Mouse (Mus musculus) limb, embryonic 13.5 days (tissue): ENCODE results near the gene Pfkl. TPM values are rescaled to one million over a fixed set of nuclear protein-coding genes. Genes with fewer than 3 reads are reported as not detected.

Experiments
- ATAC-seq: fragments of 200-750 bp; cut with Nextera tagmentation; 2 replicates; pipeline ENCODE4 v1.8.0; 2017; ENCODE audit warnings: low read depth, moderate number of reproducible peaks, moderate TSS enrichment; ENCODE audit not compliant: low FRiP score
- H3K27ac ChIP-seq: fragments of 300-500 bp; sonication (generic); 2 replicates; pipeline ENCODE4 v1.5.1; 2015; ENCODE audit warnings: inconsistent platforms, mild to moderate bottlenecking, moderate library complexity
- H3K27me3 ChIP-seq: fragments of 300-500 bp; sonication (generic); 2 replicates; pipeline ENCODE4 v1.6.1; 2015; ENCODE audit warnings: mild to moderate bottlenecking, inconsistent platforms
- H3K36me3 ChIP-seq: fragments of 300-500 bp; sonication (generic); 2 replicates; pipeline ENCODE4 v1.6.1; 2015; ENCODE audit warnings: inconsistent platforms, mild to moderate bottlenecking, moderate library complexity
- H3K4me1 ChIP-seq: fragments of 300-500 bp; sonication (generic); 2 replicates; pipeline ENCODE4 v1.6.1; 2015; ENCODE audit warnings: inconsistent platforms
- H3K4me2 ChIP-seq: fragments of 300-500 bp; sonication (generic); replicated peaks from 2 replicates; pipeline ENCODE4 v1.6.1; 2015; ENCODE audit warnings: inconsistent platforms, mild to moderate bottlenecking, moderate library complexity
- H3K4me3 ChIP-seq: fragments of 300-500 bp; sonication (generic); 2 replicates; pipeline ENCODE4 v1.5.1; 2015; ENCODE audit warnings: moderate library complexity, mild to moderate bottlenecking, inconsistent platforms
- H3K9ac ChIP-seq: fragments of 300-500 bp; sonication (generic); 2 replicates; pipeline ENCODE4 v1.6.1; 2015; ENCODE audit warnings: mild to moderate bottlenecking, inconsistent platforms
- H3K9me3 ChIP-seq: fragments of 300-500 bp; sonication (generic); 2 replicates; pipeline ENCODE4 v1.6.1; 2016; ENCODE audit warnings: inconsistent platforms
- WGBS: fragments of 180-500 bp; shearing (Covaris S2); methylation state at CpG from one replicate; pipeline ENCODE4 v1.1.7; 2015; 5-methylcytosine and 5-hydroxymethylcytosine counted together
- polyA plus RNA-seq: library from polyadenylated mRNA; unstranded; fragments of >200 nt; fragmentation: Nextera tagmentation; extraction: Ambion mirVana; gene quantifications from 2 replicates; pipeline ENCODE4 v1.2.1, GENCODE M21; 2015

Pfkl gene
- 158 and 160 TPM in 2 replicates for polyA plus RNA-seq

DNA sequence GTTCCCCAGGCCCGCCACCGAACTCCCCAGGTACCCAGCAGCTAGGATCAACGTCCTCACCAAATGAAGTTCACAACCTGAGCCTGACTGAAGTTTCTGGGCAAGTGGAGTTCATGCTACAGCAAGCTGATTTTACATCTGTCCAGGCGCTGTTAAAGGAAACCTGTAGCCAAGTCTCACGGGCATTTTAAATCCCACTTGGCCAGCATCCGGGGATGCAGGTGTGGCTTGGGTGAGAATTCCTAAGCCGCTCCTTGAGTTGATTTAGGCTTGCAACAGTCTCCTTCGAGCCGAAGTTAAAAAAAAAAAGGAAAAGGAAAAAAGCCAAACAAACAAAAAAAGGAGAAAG is at the start of gene Pfkl:
Pfkl (minus strand) TSS at position 139 of the 349 bp plus-strand sequence.
- H3K4me1 ChIP-seq, result peaks cover 39% of the 10 kb centered on the region
- ATAC-seq, result peak; percentile 17; the same call in 1 of the 2 replicates
- peaks cover 6% of the 10 kb centered on the region; the same call in 1 of the 2 replicates for H3K9me3 ChIP-seq
- H3K36me3 ChIP-seq, result peaks cover 11% of the 10 kb centered on the region; the same call in 1 of the 2 replicates
- H3K9ac ChIP-seq, result peak within 1 kb of the TSS; percentile 82
- peak within 1 kb of the TSS; percentile 96 for H3K27ac ChIP-seq
- peak within 1 kb of the TSS; percentile 65 for H3K4me3 ChIP-seq
- WGBS, result under 1% methylated on average over 9 of the region's 9 CpGs
- H3K27me3 ChIP-seq, result no peaks in the 10 kb centered on the region
- H3K4me2 ChIP-seq, result peak within 1 kb of the TSS; percentile 93

- Histone ChIP-seq H3K9me3 (no peaks in the 10 kb centered on the region), H3K36me3 (no peaks in the 10 kb centered on the region), H3K4me2 (no peak overlapping the region), H3K9ac (no peak overlapping the region), H3K27ac (no peak overlapping the region), H3K4me1 (no peaks in the 10 kb centered on the region), H3K27me3 (no peaks in the 10 kb centered on the region), H3K4me3 (no peak overlapping the region)
- no peak for ATAC-seq
- WGBS, result 88% methylated on average over 8 of the region's 8 CpGs
These were observed 47.2 kb upstream of the Pfkl start for GRCm38 (mm10) chr10:78057056-78057455.

DNA sequence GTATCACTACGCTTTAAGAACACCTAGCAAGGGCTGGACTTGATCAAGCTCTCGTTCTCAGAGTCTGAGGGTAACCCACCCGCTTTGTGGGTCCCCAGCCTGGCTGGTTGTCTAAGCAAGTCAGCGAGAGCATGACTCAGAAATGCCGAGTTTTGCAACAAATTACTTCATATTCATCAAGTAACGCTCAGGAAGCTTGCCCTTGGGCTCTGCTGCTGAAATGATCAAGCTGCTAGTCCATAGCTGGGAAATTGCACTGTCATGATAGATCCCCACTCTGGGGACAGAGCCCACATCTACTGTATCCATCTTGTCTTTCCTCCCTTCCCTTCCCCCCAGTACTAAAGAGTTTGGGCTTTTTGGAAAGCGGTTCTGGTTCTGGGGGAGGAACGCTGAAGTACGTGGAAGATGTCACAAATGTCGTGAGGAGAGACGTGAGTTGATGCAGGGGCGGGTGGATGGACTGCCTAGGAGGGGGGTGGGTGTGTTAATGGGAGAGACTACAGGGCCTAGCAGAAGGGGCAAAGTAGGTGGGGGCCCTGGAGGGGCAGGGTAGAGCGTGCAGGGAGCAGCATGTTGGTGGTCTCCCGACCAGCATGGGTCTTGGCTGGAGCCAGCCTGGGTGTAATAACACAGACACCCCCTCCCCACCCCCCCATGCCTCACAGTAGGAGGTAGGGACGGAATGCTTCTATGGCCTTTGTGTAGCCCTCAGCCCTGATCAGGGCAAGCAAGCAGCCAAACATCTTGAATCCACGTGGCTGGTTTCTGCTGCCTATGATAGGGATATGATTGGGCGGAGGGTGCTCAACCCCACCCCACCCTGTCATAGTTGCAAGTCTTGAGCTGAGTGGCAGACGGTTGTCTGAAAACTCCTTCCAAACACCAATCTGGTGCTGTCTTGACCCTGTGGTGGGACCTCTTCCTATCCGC is 45.0 kb upstream of the Pfkl start:
- Histone ChIP-seq H3K27ac (no peak overlapping the region), H3K9ac (no peak overlapping the region), H3K4me3 (no peak overlapping the region), H3K36me3 (no peaks in the 10 kb centered on the region), H3K27me3 (no peaks in the 10 kb centered on the region), H3K4me1 (no peaks in the 10 kb centered on the region), H3K9me3 (no peaks in the 10 kb centered on the region), H3K4me2 (no peak overlapping the region)
- no peak for ATAC-seq
- WGBS, result 63% methylated on average over 19 of the region's 19 CpGs

DNA sequence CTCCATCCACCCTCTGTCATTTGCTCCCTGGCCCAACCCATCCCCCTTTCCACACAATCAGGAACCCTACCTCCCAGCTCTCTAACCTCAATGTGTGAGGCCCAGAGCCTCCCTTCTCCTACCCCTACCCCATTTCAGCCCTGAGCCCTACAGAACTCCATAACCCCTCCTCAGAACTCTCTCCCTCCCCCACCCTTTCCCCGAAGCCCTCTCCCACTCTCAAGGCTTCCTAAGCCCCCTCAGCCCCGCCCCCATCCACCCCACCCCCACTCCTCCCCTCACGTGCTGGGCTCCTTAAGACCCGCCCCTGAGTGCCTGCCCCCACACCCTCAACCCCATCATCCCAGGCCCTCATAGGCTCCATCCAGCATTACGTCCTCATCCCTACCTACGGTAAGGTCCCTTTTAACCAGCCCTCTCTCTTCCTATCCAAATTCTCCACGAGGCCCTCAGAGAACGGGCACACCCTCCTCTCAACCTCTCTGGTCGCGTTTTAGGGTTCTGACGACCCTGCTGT is 39.7 kb upstream of the Pfkl start:
- no peak overlapping the region for H3K9ac ChIP-seq
- no peaks in the 10 kb centered on the region for H3K9me3 ChIP-seq
- H3K4me2 ChIP-seq, result no peak overlapping the region
- no peak for ATAC-seq
- no peak overlapping the region for H3K27ac ChIP-seq
- no peaks in the 10 kb centered on the region for H3K36me3 ChIP-seq
- no peaks in the 10 kb centered on the region for H3K4me1 ChIP-seq
- 53% methylated on average over 10 of the region's 11 CpGs for WGBS
- H3K4me3 ChIP-seq, result no peak overlapping the region
- no peaks in the 10 kb centered on the region for H3K27me3 ChIP-seq

DNA sequence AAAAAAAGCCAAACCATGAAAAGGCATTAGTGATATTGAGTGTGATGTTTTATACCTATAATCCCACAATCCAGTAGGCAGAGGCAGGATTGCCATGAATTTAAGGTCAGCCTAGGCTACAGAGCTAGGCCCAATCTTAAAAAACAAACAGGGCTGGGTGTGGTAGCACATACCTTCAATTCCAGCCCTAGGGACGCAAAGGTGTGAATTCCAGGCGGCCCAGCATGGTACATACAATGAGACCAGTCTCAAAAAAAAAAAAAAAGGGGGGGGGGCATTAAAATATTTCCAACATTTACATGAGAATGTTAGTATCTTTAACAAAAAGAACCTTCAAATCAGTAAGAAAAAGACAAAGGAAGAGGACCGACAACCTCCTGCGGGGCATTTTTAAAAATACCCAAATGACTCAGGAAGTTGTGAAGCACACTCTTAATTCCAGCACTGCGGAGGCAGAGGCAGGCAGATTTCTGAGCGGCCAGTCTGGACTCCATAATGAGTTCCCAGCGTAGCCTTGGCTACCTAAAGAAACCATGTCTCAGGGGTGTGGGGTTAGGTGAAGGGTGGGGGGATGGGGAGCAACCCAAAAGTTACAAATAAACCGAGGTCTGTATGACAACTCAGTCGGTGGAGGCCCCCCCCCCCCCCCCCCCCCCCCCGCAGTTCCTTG is 38.3 kb upstream of the Pfkl start:
- no peak overlapping the region for H3K9ac ChIP-seq
- no peak overlapping the region for H3K4me2 ChIP-seq
- WGBS, result 84% methylated on average over 9 of the region's 10 CpGs
- no peaks in the 10 kb centered on the region for H3K36me3 ChIP-seq
- H3K27me3 ChIP-seq, result no peaks in the 10 kb centered on the region
- H3K27ac ChIP-seq, result no peak overlapping the region
- H3K4me3 ChIP-seq, result no peak overlapping the region
- ATAC-seq, result no peak
- H3K9me3 ChIP-seq, result no peaks in the 10 kb centered on the region
- H3K4me1 ChIP-seq, result peaks cover 8% of the 10 kb centered on the region

- Histone ChIP-seq H3K9me3 (no peaks in the 10 kb centered on the region), H3K27ac (no peak overlapping the region), H3K4me1 (peaks cover 16% of the 10 kb centered on the region), H3K4me2 (no peak overlapping the region), H3K9ac (no peak overlapping the region), H3K27me3 (peaks cover 11% of the 10 kb centered on the region; the same call in 1 of the 2 replicates), H3K36me3 (no peaks in the 10 kb centered on the region), H3K4me3 (no peak overlapping the region)
- 80% methylated on average over 4 of the region's 4 CpGs for WGBS
- ATAC-seq, result no peak
These were observed 36.5 kb upstream of the Pfkl start for GRCm38 (mm10) chr10:78046388-78046787.

DNA sequence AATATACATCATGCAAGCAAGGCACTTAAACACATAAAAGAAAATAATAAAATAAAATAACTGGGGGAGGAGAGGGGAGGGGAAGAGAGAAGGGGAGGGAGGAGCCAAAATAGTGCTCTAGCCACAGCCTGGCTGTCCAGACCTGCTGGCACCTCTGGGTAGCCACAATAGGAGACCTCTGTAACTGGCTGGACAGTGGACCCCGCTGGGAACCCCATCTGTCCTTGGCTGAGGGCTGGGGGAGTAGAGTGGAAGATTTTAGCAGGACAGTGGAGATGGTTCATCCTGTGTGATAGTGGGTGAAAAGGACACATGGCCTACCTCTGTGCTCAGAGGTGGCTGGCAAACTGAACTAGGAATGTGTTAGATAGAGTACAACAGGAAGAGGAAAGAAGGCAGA is 34.6 kb upstream of the Pfkl start:
- 68% methylated on average over 1 of the region's 1 CpGs for WGBS

GRCm38 (mm10) chr10:78043406-78043836 is 33.5 kb upstream of the Pfkl start, which contains the start of gene Aire:
Gene Aire, minus strand, starts transcription at chr10:78043610.
- ATAC-seq, result 0 out of 2 replicates have a peak, but pooled peaks have one; percentile 45
- Histone ChIP-seq H3K27ac (no peak within 1 kb of the TSS), H3K9ac (no peak within 1 kb of the TSS), H3K4me1 (peaks cover 16% of the 10 kb centered on the region), H3K36me3 (no peaks in the 10 kb centered on the region), H3K9me3 (no peaks in the 10 kb centered on the region), H3K4me3 (peak within 1 kb of the TSS; percentile 24), H3K27me3 (peaks cover 11% of the 10 kb centered on the region; the same call in 1 of the 2 replicates), H3K4me2 (peak within 1 kb of the TSS; percentile 57)
- 2% methylated on average over 27 of the region's 27 CpGs for WGBS

More for the DNA sequence above, 34.6 kb upstream of the Pfkl start:
- H3K9me3 ChIP-seq, result no peaks in the 10 kb centered on the region
- no peaks in the 10 kb centered on the region for H3K36me3 ChIP-seq
- H3K9ac ChIP-seq, result no peak overlapping the region
- no peak overlapping the region for H3K4me2 ChIP-seq
- H3K4me3 ChIP-seq, result no peak overlapping the region
- H3K27me3 ChIP-seq, result peaks cover 11% of the 10 kb centered on the region; the same call in 1 of the 2 replicates
- H3K4me1 ChIP-seq, result peaks cover 16% of the 10 kb centered on the region
- no peak for ATAC-seq
- H3K27ac ChIP-seq, result no peak overlapping the region

DNA sequence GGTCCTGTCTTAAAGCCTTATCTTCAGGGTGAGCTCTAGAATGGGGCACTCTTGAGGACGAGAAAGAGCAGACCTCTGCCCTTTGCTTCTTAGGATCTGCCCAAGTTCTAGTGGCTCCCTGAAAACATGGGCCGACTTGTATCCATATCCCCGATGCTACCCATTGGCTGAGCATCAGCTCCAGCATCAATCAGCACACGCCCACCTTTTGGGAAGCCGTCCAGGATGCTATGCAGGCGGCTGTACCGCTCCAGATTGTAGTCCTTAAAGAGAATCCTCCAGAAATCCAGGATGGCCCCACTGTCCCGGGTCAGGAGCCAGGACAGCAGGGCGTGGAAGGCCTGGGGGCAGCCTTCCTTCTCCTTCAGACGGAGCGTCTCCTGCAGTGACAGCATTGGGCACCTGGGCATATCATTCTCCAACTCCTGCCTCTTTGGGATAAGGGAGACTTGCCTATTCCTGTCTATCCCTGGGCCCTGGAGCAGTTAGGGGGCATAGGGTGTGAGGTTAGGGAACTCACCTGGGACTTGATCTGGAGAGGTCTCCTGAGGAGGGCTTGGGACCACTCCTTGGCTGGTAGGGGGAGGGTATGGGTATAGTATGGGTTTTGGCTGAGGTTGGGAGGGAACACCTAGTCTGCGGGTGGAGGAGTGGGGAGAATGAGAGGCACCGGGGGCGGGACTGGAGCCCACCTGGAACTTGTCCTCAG is 33.0 kb upstream of the Pfkl start:
- no peak overlapping the region for H3K27ac ChIP-seq
- H3K9ac ChIP-seq, result no peak overlapping the region
- no peaks in the 10 kb centered on the region for H3K9me3 ChIP-seq
- H3K27me3 ChIP-seq, result peaks cover 11% of the 10 kb centered on the region; the same call in 1 of the 2 replicates
- peak overlapping the region; percentile 24 for H3K4me3 ChIP-seq
- no peak for ATAC-seq
- peaks cover 16% of the 10 kb centered on the region for H3K4me1 ChIP-seq
- H3K4me2 ChIP-seq, result peak overlapping the region; percentile 57
- H3K36me3 ChIP-seq, result no peaks in the 10 kb centered on the region
- WGBS, result 51% methylated on average over 14 of the region's 14 CpGs

DNA sequence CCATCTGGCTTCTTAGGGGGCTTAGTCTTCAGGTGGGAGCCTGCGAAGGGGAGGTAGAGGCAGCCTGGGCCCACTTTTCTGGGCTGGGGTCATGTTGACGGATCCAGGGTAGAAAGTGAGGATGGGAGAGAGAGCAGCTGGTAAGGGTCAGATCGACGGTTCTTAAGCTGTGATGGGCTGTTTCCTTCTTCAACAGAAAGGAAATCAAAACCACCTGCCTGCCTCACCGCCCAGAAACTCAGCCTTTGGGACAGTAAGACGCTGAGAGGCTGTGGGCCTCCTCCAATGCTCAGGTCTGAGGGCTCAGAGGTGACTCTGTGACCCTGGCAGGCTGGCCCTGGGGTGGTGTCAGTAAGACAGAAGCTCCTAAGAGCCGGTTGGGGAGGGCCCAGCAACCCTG is 32.2 kb upstream of the Pfkl start:
- ATAC-seq, result no peak
- Histone ChIP-seq H3K27me3 (peaks cover 11% of the 10 kb centered on the region; the same call in 1 of the 2 replicates), H3K9me3 (no peaks in the 10 kb centered on the region), H3K27ac (no peak overlapping the region), H3K4me1 (peaks cover 16% of the 10 kb centered on the region), H3K36me3 (no peaks in the 10 kb centered on the region), H3K9ac (no peak overlapping the region), H3K4me3 (no peak overlapping the region), H3K4me2 (no peak overlapping the region)
- 40% methylated on average over 7 of the region's 7 CpGs for WGBS

DNA sequence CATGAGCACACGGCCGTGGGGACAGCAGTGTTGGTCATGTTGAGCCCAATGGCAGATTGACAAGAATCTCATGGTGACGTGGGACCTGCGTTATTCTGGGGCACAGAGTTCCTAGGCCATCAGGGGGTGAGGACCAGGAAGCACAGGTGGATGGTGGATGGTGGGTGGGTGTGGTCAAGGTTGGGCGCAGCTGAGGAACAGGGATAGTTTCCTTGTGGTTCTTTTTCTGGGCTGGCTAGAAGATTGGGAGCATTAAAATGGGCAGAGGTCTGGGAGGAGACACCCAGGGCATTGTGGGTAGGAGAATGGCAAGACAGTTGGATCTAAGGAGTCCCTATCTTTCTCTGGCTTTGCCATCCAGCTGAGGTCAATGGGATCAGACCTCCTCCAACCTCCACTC is 31.8 kb upstream of the Pfkl start, which contains the start of gene Dnmt3l:
Dnmt3l (plus strand) TSS at position 301 of the 400 bp plus-strand sequence.
- 95% methylated on average over 5 of the region's 5 CpGs for WGBS
- Histone ChIP-seq H3K27ac (no peak within 1 kb of the TSS), H3K27me3 (peaks cover 11% of the 10 kb centered on the region; the same call in 1 of the 2 replicates), H3K4me1 (peaks cover 16% of the 10 kb centered on the region), H3K4me2 (no peak within 1 kb of the TSS), H3K36me3 (no peaks in the 10 kb centered on the region), H3K9ac (no peak within 1 kb of the TSS), H3K4me3 (no peak within 1 kb of the TSS), H3K9me3 (no peaks in the 10 kb centered on the region)
- no peak for ATAC-seq
